Mouse (Mus musculus): Measurements from ENCODE around the gene Brd9. TPM values are rescaled to one million over a fixed set of nuclear protein-coding genes. Genes with fewer than 3 reads are reported as not detected.

Brd9 gene
- polyA plus RNA-seq, 1 experiment from 2014 or later: 45.0 TPM

DNA sequence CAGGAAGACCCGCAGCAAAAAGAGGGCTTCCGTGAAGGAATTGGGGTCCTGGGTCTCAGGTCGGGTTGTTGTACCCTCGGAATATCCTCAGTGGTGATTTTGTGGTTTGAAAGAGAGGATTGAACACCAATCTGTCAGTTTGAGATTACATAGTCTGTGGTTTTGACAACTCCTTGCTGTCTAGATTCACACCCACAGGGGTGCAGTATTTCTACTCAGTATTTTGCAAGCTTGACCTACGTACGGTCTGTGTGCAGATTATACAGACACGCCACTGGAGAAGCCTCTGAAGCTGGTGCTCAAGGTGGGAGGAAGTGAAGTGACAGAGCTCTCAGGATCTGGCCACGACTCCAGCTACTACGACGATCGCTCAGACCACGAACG lies 558 bp downstream of the Brd9 start:
- H3K4me2 ChIP-seq (ENCODE audit: low read depth, low read length): peak overlapping the region; percentile 74
- no peaks in the 10 kb centered on the region for H3K9me3 ChIP-seq (ENCODE audit: control insufficient read depth, low read length)
- 41% methylated on average over 13 of the region's 13 CpGs for WGBS
- peak overlapping the region; percentile 85; the same call in 1 of the 2 replicates for H3K27ac ChIP-seq (replicated peaks; ENCODE audit: low read depth, low read length)
- H3K4me3 ChIP-seq (ENCODE audit: low read depth, low read length): peak overlapping the region; percentile 75
- H3K36me3 ChIP-seq (ENCODE audit: control insufficient read depth, insufficient read depth, low read length): peaks cover 57% of the 10 kb centered on the region
- no peaks in the 10 kb centered on the region for H3K27me3 ChIP-seq (replicated peaks; ENCODE audit: control insufficient read depth, insufficient read depth, low read length)
- H3K4me1 ChIP-seq (ENCODE audit: control insufficient read depth, insufficient read depth, low read length): peaks cover 11% of the 10 kb centered on the region
- peak overlapping the region; percentile 78 for H3K9ac ChIP-seq (ENCODE audit: low read depth, low read length)
- 0 out of 2 replicates have a peak, but pooled peaks have one; percentile 1 for ATAC-seq (ENCODE audit: low read depth)
- no peak for DNase-seq (ENCODE audit: low spot score)

DNA sequence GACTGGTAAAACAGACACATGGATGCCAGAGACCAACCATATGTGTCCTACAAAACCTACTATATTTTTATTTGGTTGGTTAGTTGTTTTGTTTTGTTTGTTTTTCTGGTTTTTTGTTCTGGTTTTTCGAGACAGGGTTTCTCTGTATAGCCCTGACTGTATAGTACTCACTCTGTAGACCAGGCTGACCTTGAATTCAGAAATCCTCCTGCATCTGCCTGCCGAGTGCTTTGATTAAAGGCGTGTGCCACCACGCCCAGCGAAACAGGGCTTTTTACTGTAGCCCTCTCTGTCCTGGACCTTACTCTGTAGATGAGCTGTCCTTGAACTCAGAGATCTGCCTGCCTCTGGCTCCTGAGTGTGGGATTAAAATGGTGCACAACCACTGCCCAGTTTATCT lies 1.5 kb downstream of the Brd9 start:
- WGBS: 91% methylated on average over 5 of the region's 5 CpGs
- Histone ChIP-seq H3K4me2 (ENCODE audit: low read depth, low read length) (no peak overlapping the region), H3K27me3 (replicated peaks; ENCODE audit: control insufficient read depth, insufficient read depth, low read length) (no peaks in the 10 kb centered on the region), H3K36me3 (ENCODE audit: control insufficient read depth, insufficient read depth, low read length) (peaks cover 63% of the 10 kb centered on the region), H3K9me3 (ENCODE audit: control insufficient read depth, low read length) (no peaks in the 10 kb centered on the region), H3K9ac (ENCODE audit: low read depth, low read length) (no peak overlapping the region), H3K27ac (replicated peaks; ENCODE audit: low read depth, low read length) (no peak overlapping the region), H3K4me1 (ENCODE audit: control insufficient read depth, insufficient read depth, low read length) (peaks cover 11% of the 10 kb centered on the region), H3K4me3 (ENCODE audit: low read depth, low read length) (no peak overlapping the region)
- ATAC-seq (ENCODE audit: low read depth) (no peak), DNase-seq (ENCODE audit: low spot score) (no peak)

GRCm38 (mm10) chr13:73944606-73945005 lies 7.0 kb downstream of the Brd9 start:
- H3K27me3 ChIP-seq (replicated peaks; ENCODE audit: control insufficient read depth, insufficient read depth, low read length): no peaks in the 10 kb centered on the region
- no peak overlapping the region for H3K9ac ChIP-seq (ENCODE audit: low read depth, low read length)
- DNase-seq (ENCODE audit: low spot score) (peak; percentile 12), ATAC-seq (ENCODE audit: low read depth) (no peak)
- H3K27ac ChIP-seq (replicated peaks; ENCODE audit: low read depth, low read length): no peak overlapping the region
- peaks cover 96% of the 10 kb centered on the region for H3K36me3 ChIP-seq (ENCODE audit: control insufficient read depth, insufficient read depth, low read length)
- H3K4me1 ChIP-seq (ENCODE audit: control insufficient read depth, insufficient read depth, low read length): no peaks in the 10 kb centered on the region
- 90% methylated on average over 9 of the region's 9 CpGs for WGBS
- H3K9me3 ChIP-seq (ENCODE audit: control insufficient read depth, low read length): no peaks in the 10 kb centered on the region
- H3K4me3 ChIP-seq (ENCODE audit: low read depth, low read length): no peak overlapping the region
- no peak overlapping the region for H3K4me2 ChIP-seq (ENCODE audit: low read depth, low read length)

DNA sequence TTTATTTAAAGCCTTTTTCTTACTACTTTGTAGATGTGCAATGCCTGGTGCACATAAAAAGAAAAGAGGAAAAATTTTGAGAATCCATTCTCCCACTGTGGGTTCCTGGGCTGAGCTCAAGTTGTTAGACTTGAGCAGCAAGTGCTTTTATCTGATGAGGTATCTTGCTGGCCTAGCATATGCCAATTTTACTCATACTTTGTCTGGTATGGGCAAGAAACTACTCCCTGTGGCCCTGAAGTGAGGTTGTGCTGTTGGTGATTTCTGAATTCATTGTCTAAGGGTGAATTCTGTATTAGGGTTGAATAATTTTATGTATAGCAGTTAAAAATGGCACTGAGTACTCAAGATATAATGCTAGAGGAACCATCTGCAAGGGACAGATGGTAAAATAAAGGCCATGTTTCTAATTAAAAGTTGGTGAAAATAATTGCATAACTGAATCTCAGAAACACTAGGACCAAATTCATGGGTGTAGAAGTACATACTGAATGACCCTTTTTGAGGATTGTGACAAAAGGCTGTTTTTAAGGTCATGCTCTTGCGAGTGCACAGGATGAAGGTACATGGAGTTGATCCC lies 16.0 kb downstream of the Brd9 start:
- no peaks in the 10 kb centered on the region for H3K4me1 ChIP-seq (ENCODE audit: control insufficient read depth, insufficient read depth, low read length)
- peaks cover 89% of the 10 kb centered on the region for H3K36me3 ChIP-seq (ENCODE audit: control insufficient read depth, insufficient read depth, low read length)
- H3K4me3 ChIP-seq (ENCODE audit: low read depth, low read length): no peak overlapping the region
- H3K27ac ChIP-seq (replicated peaks; ENCODE audit: low read depth, low read length): no peak overlapping the region
- DNase-seq (ENCODE audit: low spot score) (no peak), ATAC-seq (ENCODE audit: low read depth) (no peak)
- no peaks in the 10 kb centered on the region for H3K27me3 ChIP-seq (replicated peaks; ENCODE audit: control insufficient read depth, insufficient read depth, low read length)
- no peak overlapping the region for H3K9ac ChIP-seq (ENCODE audit: low read depth, low read length)
- 87% methylated on average over 1 of the region's 1 CpGs for WGBS
- H3K4me2 ChIP-seq (ENCODE audit: low read depth, low read length): no peak overlapping the region
- no peaks in the 10 kb centered on the region for H3K9me3 ChIP-seq (ENCODE audit: control insufficient read depth, low read length)

- 54% methylated on average over 6 of the region's 6 CpGs for WGBS
- no peak overlapping the region for H3K9ac ChIP-seq (ENCODE audit: low read depth, low read length)
- peaks cover 90% of the 10 kb centered on the region for H3K36me3 ChIP-seq (ENCODE audit: control insufficient read depth, insufficient read depth, low read length)
- H3K27me3 ChIP-seq (replicated peaks; ENCODE audit: control insufficient read depth, insufficient read depth, low read length): no peaks in the 10 kb centered on the region
- no peak overlapping the region for H3K27ac ChIP-seq (replicated peaks; ENCODE audit: low read depth, low read length)
- H3K4me3 ChIP-seq (ENCODE audit: low read depth, low read length): no peak overlapping the region
- no peak for ATAC-seq (ENCODE audit: low read depth)
- no peak overlapping the region for H3K4me2 ChIP-seq (ENCODE audit: low read depth, low read length)
- DNase-seq (ENCODE audit: low spot score): no peak
- no peaks in the 10 kb centered on the region for H3K4me1 ChIP-seq (ENCODE audit: control insufficient read depth, insufficient read depth, low read length)
- H3K9me3 ChIP-seq (ENCODE audit: control insufficient read depth, low read length): no peaks in the 10 kb centered on the region
Observed at GRCm38 (mm10) chr13:73954666-73955065, 17.1 kb downstream of the Brd9 start.

DNA sequence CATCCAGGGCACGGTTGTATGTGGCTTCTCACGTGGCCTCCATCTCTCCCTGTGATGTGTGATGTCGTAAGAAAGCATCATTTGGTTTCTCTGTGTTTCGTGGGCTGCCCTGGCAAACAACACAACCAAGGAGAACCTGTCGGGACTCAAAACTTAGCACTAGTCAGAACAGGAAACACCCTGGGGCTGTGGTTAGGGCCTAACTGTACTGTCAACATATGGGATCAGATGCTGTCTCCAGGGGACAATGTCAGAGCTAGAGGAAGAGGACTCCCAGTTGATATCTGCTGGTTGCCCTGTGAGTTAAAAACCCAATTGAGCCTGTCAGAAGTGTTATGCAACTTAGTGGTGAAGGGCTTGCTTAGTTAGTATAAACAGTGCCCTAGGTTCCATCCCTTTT lies 17.9 kb downstream of the Brd9 start:
- Histone ChIP-seq H3K4me2 (ENCODE audit: low read depth, low read length) (no peak overlapping the region), H3K9me3 (ENCODE audit: control insufficient read depth, low read length) (no peaks in the 10 kb centered on the region), H3K36me3 (ENCODE audit: control insufficient read depth, insufficient read depth, low read length) (peaks cover 90% of the 10 kb centered on the region), H3K27me3 (replicated peaks; ENCODE audit: control insufficient read depth, insufficient read depth, low read length) (no peaks in the 10 kb centered on the region), H3K27ac (replicated peaks; ENCODE audit: low read depth, low read length) (no peak overlapping the region), H3K4me3 (ENCODE audit: low read depth, low read length) (no peak overlapping the region), H3K9ac (ENCODE audit: low read depth, low read length) (no peak overlapping the region), H3K4me1 (ENCODE audit: control insufficient read depth, insufficient read depth, low read length) (no peaks in the 10 kb centered on the region)
- WGBS: 80% methylated on average over 5 of the region's 5 CpGs
- ATAC-seq (ENCODE audit: low read depth): no peak
- DNase-seq (ENCODE audit: low spot score): no peak

- WGBS: 92% methylated on average over 10 of the region's 10 CpGs
- no peak overlapping the region for H3K9ac ChIP-seq (ENCODE audit: low read depth, low read length)
- H3K4me1 ChIP-seq (ENCODE audit: control insufficient read depth, insufficient read depth, low read length): no peaks in the 10 kb centered on the region
- H3K27ac ChIP-seq (replicated peaks; ENCODE audit: low read depth, low read length): no peak overlapping the region
- H3K4me2 ChIP-seq (ENCODE audit: low read depth, low read length): no peak overlapping the region
- no peaks in the 10 kb centered on the region for H3K9me3 ChIP-seq (ENCODE audit: control insufficient read depth, low read length)
- H3K27me3 ChIP-seq (replicated peaks; ENCODE audit: control insufficient read depth, insufficient read depth, low read length): no peaks in the 10 kb centered on the region
- no peak overlapping the region for H3K4me3 ChIP-seq (ENCODE audit: low read depth, low read length)
- DNase-seq (ENCODE audit: low spot score) (no peak), ATAC-seq (ENCODE audit: low read depth) (no peak)
- peaks cover 70% of the 10 kb centered on the region for H3K36me3 ChIP-seq (ENCODE audit: control insufficient read depth, insufficient read depth, low read length)
Observed at GRCm38 (mm10) chr13:73960117-73960652, 22.6 kb downstream of the Brd9 start.

- H3K9me3 ChIP-seq (ENCODE audit: control insufficient read depth, low read length): no peaks in the 10 kb centered on the region
- H3K36me3 ChIP-seq (ENCODE audit: control insufficient read depth, insufficient read depth, low read length): peaks cover 60% of the 10 kb centered on the region
- no peak overlapping the region for H3K9ac ChIP-seq (ENCODE audit: low read depth, low read length)
- H3K27me3 ChIP-seq (replicated peaks; ENCODE audit: control insufficient read depth, insufficient read depth, low read length): no peaks in the 10 kb centered on the region
- no peaks in the 10 kb centered on the region for H3K4me1 ChIP-seq (ENCODE audit: control insufficient read depth, insufficient read depth, low read length)
- ATAC-seq (ENCODE audit: low read depth) (no peak), DNase-seq (ENCODE audit: low spot score) (no peak)
- H3K4me3 ChIP-seq (ENCODE audit: low read depth, low read length): no peak overlapping the region
- H3K4me2 ChIP-seq (ENCODE audit: low read depth, low read length): no peak overlapping the region
- H3K27ac ChIP-seq (replicated peaks; ENCODE audit: low read depth, low read length): no peak overlapping the region
- 84% methylated on average over 4 of the region's 4 CpGs for WGBS
Observed at GRCm38 (mm10) chr13:73961177-73961576, 23.6 kb downstream of the Brd9 start.

GRCm38 (mm10) chr13:73963551-73963950 lies 25.9 kb downstream of the Brd9 start, which contains the start of gene Zdhhc11:
TSS of gene Zdhhc11 (plus strand) at chr13:73963851.
- Histone ChIP-seq H3K4me1 (ENCODE audit: control insufficient read depth, insufficient read depth, low read length) (no peaks in the 10 kb centered on the region), H3K4me3 (ENCODE audit: low read depth, low read length) (no peak within 1 kb of the TSS), H3K9ac (ENCODE audit: low read depth, low read length) (no peak within 1 kb of the TSS), H3K36me3 (ENCODE audit: control insufficient read depth, insufficient read depth, low read length) (peaks cover 36% of the 10 kb centered on the region), H3K27me3 (replicated peaks; ENCODE audit: control insufficient read depth, insufficient read depth, low read length) (no peaks in the 10 kb centered on the region), H3K9me3 (ENCODE audit: control insufficient read depth, low read length) (no peaks in the 10 kb centered on the region), H3K4me2 (ENCODE audit: low read depth, low read length) (no peak within 1 kb of the TSS), H3K27ac (replicated peaks; ENCODE audit: low read depth, low read length) (no peak within 1 kb of the TSS)
- ATAC-seq (ENCODE audit: low read depth) (no peak), DNase-seq (ENCODE audit: low spot score) (no peak)
- WGBS: 90% methylated on average over 5 of the region's 5 CpGs

Data from embryonic facial prominence, embryonic 14.5 days (tissue).